In the genomic region with DNA sequence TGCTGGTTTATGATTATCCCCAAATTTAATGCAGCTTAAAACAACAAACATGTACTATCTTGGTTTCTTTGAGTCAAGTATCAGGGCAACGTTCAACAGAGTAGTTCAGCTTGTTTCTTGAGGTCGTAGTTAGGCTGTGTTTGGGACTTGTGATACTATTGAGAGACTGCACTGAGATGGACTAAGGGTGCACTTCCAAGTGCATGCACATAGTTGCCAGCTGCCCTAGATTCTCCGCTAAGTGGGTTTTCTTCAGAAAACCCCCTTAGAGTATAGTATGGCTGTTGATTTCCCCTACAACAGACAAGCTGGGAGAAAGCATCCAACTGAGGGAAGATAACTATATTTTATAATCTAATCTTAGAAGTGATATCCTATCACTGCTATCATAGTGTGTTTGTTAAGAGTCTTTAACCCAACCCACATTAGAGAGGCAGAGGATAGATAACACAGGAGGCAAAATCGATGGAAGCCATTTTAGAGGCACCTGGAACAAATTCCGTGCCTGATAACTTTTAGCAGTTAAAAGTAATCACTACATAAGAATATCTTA, we compare ENCODE assay signal across 9 mouse cellular contexts. TPM values are rescaled to one million over a fixed set of nuclear protein-coding genes. Genes with fewer than 3 reads are reported as not detected.
DNase-seq lines count a peak whose midpoint lies in the region; ATAC-seq and TF ChIP-seq lines count a peak whose summit lies in the region.
"Had no signal": no experiment of that assay in that cellular context is flagged by ENCODE, and none has a peak within 500 bp of the region (broad histone marks: within the 10 kb centered on the region; RNA-seq: fewer than 3 reads in every experiment).

No protein-coding gene starts in this region.

- no peak for ATAC-seq in erythroblast, adult 5-6 weeks (replicated peaks; ENCODE audit: low FRiP score, poor library complexity, severe bottlenecking)
- ATAC-seq in hindbrain, embryonic 16.5 days: no peak
- no peak for ATAC-seq in midbrain, embryonic 15.5 days (replicated peaks)
- ATAC-seq: activated CD4-positive, CD25-positive, alpha-beta regulatory T cell, adult 4 months had no signal

- no peaks in the 10 kb centered on the region for H3K27me3 ChIP-seq in erythroblast, embryonic 14.5 days (ENCODE audit: control insufficient read depth)
- H3K27me3 ChIP-seq in hindbrain, embryonic 16.5 days (replicated peaks; ENCODE audit: control insufficient read depth, insufficient read depth, low read length): no peaks in the 10 kb centered on the region
- H3K27me3 ChIP-seq in midbrain, embryonic 15.5 days (replicated peaks): no peaks in the 10 kb centered on the region

- peaks cover 20% of the 10 kb centered on the region for H3K4me1 ChIP-seq in erythroblast, embryonic 14.5 days (ENCODE audit: control insufficient read depth)
- H3K4me1 ChIP-seq in hindbrain, embryonic 16.5 days (ENCODE audit: control insufficient read depth, insufficient read depth, low read depth, low read length): peaks cover 15% of the 10 kb centered on the region
- peaks cover 19% of the 10 kb centered on the region for H3K4me1 ChIP-seq in midbrain, embryonic 15.5 days

- peak overlapping the region; percentile 89 for H3K4me3 ChIP-seq in erythroblast, embryonic 14.5 days (replicated peaks)
- peak overlapping the region; percentile 99; the same call in 1 of the 2 replicates for H3K4me3 ChIP-seq in layer of hippocampus, adult 2 months
- no peak overlapping the region for H3K4me3 ChIP-seq in hindbrain, embryonic 16.5 days (ENCODE audit: low read length)
- no peak overlapping the region for H3K4me3 ChIP-seq in midbrain, embryonic 15.5 days

- no peak overlapping the region for H3K27ac ChIP-seq in layer of hippocampus, adult 2 months
- no peak overlapping the region for H3K27ac ChIP-seq in hindbrain, embryonic 16.5 days (ENCODE audit: low read depth, low read length)
- no peak overlapping the region for H3K27ac ChIP-seq in midbrain, embryonic 15.5 days

- H3K9me3 ChIP-seq in erythroblast, embryonic 14.5 days (ENCODE audit: control insufficient read depth, low read length): no peaks in the 10 kb centered on the region
- H3K9me3 ChIP-seq in hindbrain, embryonic 16.5 days (ENCODE audit: control insufficient read depth, low read length): no peaks in the 10 kb centered on the region
- H3K9me3 ChIP-seq in midbrain, embryonic 15.5 days: no peaks in the 10 kb centered on the region

- TF ChIP-seq CTCF in layer of hippocampus, adult 2 months (conservative IDR thresholded peaks at IDR 0.05): no peak

- no peak overlapping the region for H3K9ac ChIP-seq in hindbrain, embryonic 16.5 days (ENCODE audit: low read depth, low read length)
- H3K9ac ChIP-seq in midbrain, embryonic 15.5 days: no peak overlapping the region

- 85% methylated on average over 5 of the region's 5 CpGs for WGBS in hindbrain, embryonic 16.5 days
- 79% methylated on average over 5 of the region's 5 CpGs for WGBS in midbrain, embryonic 15.5 days

- DNase-seq in layer of hippocampus, adult 2 months (ENCODE audit: low spot score in 2 of 2): no peak
- DNase-seq in layer of hippocampus, postnatal 25 days (ENCODE audit: extremely low spot score in 1 of 2, low spot score in 1 of 2): no peak
- DNase-seq in adrenal gland, adult (ENCODE audit: inconsistent age in 2 of 2, low spot score in 1 of 2): no peak
- DNase-seq in spleen, adult 18-20 months: no peak

- peak overlapping the region; percentile 19; the same call in 1 of the 2 replicates for H3K4me2 ChIP-seq in hindbrain, embryonic 16.5 days (ENCODE audit: low read length)
- H3K4me2 ChIP-seq in midbrain, embryonic 15.5 days: peak overlapping the region; percentile 8; the same call in 1 of the 2 replicates

- peaks cover 2% of the 10 kb centered on the region for H3K36me3 ChIP-seq in erythroblast, embryonic 14.5 days (ENCODE audit: control insufficient read depth)
- no peaks in the 10 kb centered on the region for H3K36me3 ChIP-seq in hindbrain, embryonic 16.5 days (ENCODE audit: control insufficient read depth, insufficient read depth, low read length)
- H3K36me3 ChIP-seq in midbrain, embryonic 15.5 days (replicated peaks): no peaks in the 10 kb centered on the region

RNA-seq across cellular contexts. Expression of a gene that starts 1.7 kb away (rescaled TPM):
- 0.68 and 0.96 TPM in 2 replicates for polyA plus RNA-seq in erythroblast, embryonic 14.5 days (2012)
- total RNA-seq in erythroblast, adult 5-6 weeks (2015; ENCODE audit: low replicate concordance): 52.7 and 72.1 TPM in 2 replicates
- 18.0 and 18.5 TPM in 2 replicates for total RNA-seq in erythroblast, adult 5-6 weeks (2017; ENCODE audit: low replicate concordance)
- 10 to 100 TPM; 33.9 to 37.4 TPM for total RNA-seq in layer of hippocampus, adult 2 months (2021)
- total RNA-seq in layer of hippocampus, postnatal 25 days (2021): 10 to 100 TPM; 28.6 to 35.2 TPM
- 41.7 and 42.3 TPM in 2 replicates for polyA plus RNA-seq in hindbrain, embryonic 16.5 days (2015; fragmentation: Nextera tagmentation; extraction: Ambion mirVana)
- 39.4 and 40.1 TPM in 2 replicates for polyA plus RNA-seq in midbrain, embryonic 15.5 days (2015; fragmentation: Nextera tagmentation; extraction: Ambion mirVana)

RNA-seq across cellular contexts. Expression of a gene that starts 1.8 kb away (rescaled TPM):
- 0.37 and 1.1 TPM in 2 replicates for polyA plus RNA-seq in erythroblast, embryonic 14.5 days (2012)
- 27.9 and 32.6 TPM in 2 replicates for total RNA-seq in erythroblast, adult 5-6 weeks (2015; ENCODE audit: low replicate concordance)
- 30.7 and 34.4 TPM in 2 replicates for total RNA-seq in erythroblast, adult 5-6 weeks (2017; ENCODE audit: low replicate concordance)
- 10 to 100 TPM; 26.7 to 27.2 TPM for total RNA-seq in layer of hippocampus, adult 2 months (2021)
- 10 to 100 TPM; 18.7 to 26.3 TPM for total RNA-seq in layer of hippocampus, postnatal 25 days (2021)
- polyA plus RNA-seq in hindbrain, embryonic 16.5 days (2015; fragmentation: Nextera tagmentation; extraction: Ambion mirVana): 20.3 and 22.1 TPM in 2 replicates
- 26.4 and 26.5 TPM in 2 replicates for polyA plus RNA-seq in midbrain, embryonic 15.5 days (2015; fragmentation: Nextera tagmentation; extraction: Ambion mirVana)

Comparison
In these comparisons a context has a peak if more than half of its experiments do, and no peak if none do; other contexts are left out.
1. H3K4me3 ChIP-seq: peak in erythroblast, embryonic 14.5 days (single experiment) and layer of hippocampus, adult 2 months (single experiment); none in hindbrain, embryonic 16.5 days (single experiment) and midbrain, embryonic 15.5 days (single experiment).